Mouse (Mus musculus): Measurements from ENCODE around the gene Med12l. TPM values are rescaled to one million over a fixed set of nuclear protein-coding genes. Genes with fewer than 3 reads are reported as not detected.

Gene Med12l
- total and polyA plus RNA-seq, 2 experiments from 2014 or later: 1.2 to 7.1 TPM

GRCm38 (mm10) chr3:59154888-59155287 is 149.3 kb downstream of the Med12l start:
- no peak overlapping the region for H3K4me3 ChIP-seq (ENCODE audit: low read depth, low read length)
- no peak overlapping the region for H3K27ac ChIP-seq (ENCODE audit: low read depth)
- TF ChIP-seq CTCF (IDR thresholded peaks at IDR 0.05; ENCODE audit: low read depth): no peak
- TF ChIP-seq EP300 (IDR thresholded peaks at IDR 0.05; ENCODE audit: low read depth): no peak
- no peak overlapping the region for H3K4me2 ChIP-seq (ENCODE audit: low read depth, low read length)
- H3K27me3 ChIP-seq (ENCODE audit: control insufficient read depth, insufficient read depth, low read length): no peaks in the 10 kb centered on the region
- no peaks in the 10 kb centered on the region for H3K9me3 ChIP-seq (replicated peaks; ENCODE audit: control insufficient read depth, low read length)
- ATAC-seq (ENCODE audit: insufficient read depth, low read depth): no peak
- DNase-seq (ENCODE audit: low spot score): no peak
- H3K9ac ChIP-seq (replicated peaks; ENCODE audit: low read depth, low read length): no peak overlapping the region
- no peaks in the 10 kb centered on the region for H3K4me1 ChIP-seq (ENCODE audit: control insufficient read depth, insufficient read depth)
- WGBS: 69% methylated on average over 2 of the region's 2 CpGs
- H3K36me3 ChIP-seq (replicated peaks; ENCODE audit: control insufficient read depth, insufficient read depth, low read length): no peaks in the 10 kb centered on the region

GRCm38 (mm10) chr3:59155404-59155803 is 149.8 kb downstream of the Med12l start:
- no peak overlapping the region for H3K9ac ChIP-seq (replicated peaks; ENCODE audit: low read depth, low read length)
- H3K27ac ChIP-seq (ENCODE audit: low read depth): no peak overlapping the region
- H3K4me2 ChIP-seq (ENCODE audit: low read depth, low read length): no peak overlapping the region
- TF ChIP-seq EP300 (IDR thresholded peaks at IDR 0.05; ENCODE audit: low read depth): no peak
- TF ChIP-seq CTCF (IDR thresholded peaks at IDR 0.05; ENCODE audit: low read depth): no peak
- H3K4me3 ChIP-seq (ENCODE audit: low read depth, low read length): no peak overlapping the region
- H3K9me3 ChIP-seq (replicated peaks; ENCODE audit: control insufficient read depth, low read length): no peaks in the 10 kb centered on the region
- no peak for DNase-seq (ENCODE audit: low spot score)
- H3K4me1 ChIP-seq (ENCODE audit: control insufficient read depth, insufficient read depth): no peaks in the 10 kb centered on the region
- no peaks in the 10 kb centered on the region for H3K36me3 ChIP-seq (replicated peaks; ENCODE audit: control insufficient read depth, insufficient read depth, low read length)
- no peaks in the 10 kb centered on the region for H3K27me3 ChIP-seq (ENCODE audit: control insufficient read depth, insufficient read depth, low read length)
- WGBS: 91% methylated on average over 6 of the region's 6 CpGs
- ATAC-seq (ENCODE audit: insufficient read depth, low read depth): no peak

- no peak overlapping the region for H3K4me2 ChIP-seq (ENCODE audit: low read depth, low read length)
- DNase-seq (ENCODE audit: low spot score) (no peak), ATAC-seq (ENCODE audit: insufficient read depth, low read depth) (no peak)
- no peaks in the 10 kb centered on the region for H3K4me1 ChIP-seq (ENCODE audit: control insufficient read depth, insufficient read depth)
- no peaks in the 10 kb centered on the region for H3K9me3 ChIP-seq (replicated peaks; ENCODE audit: control insufficient read depth, low read length)
- H3K36me3 ChIP-seq (replicated peaks; ENCODE audit: control insufficient read depth, insufficient read depth, low read length): no peaks in the 10 kb centered on the region
- H3K27ac ChIP-seq (ENCODE audit: low read depth): no peak overlapping the region
- no peak for TF ChIP-seq CTCF (IDR thresholded peaks at IDR 0.05; ENCODE audit: low read depth)
- no peak for TF ChIP-seq EP300 (IDR thresholded peaks at IDR 0.05; ENCODE audit: low read depth)
- no peaks in the 10 kb centered on the region for H3K27me3 ChIP-seq (ENCODE audit: control insufficient read depth, insufficient read depth, low read length)
- WGBS: 92% methylated on average over 5 of the region's 5 CpGs
- H3K9ac ChIP-seq (replicated peaks; ENCODE audit: low read depth, low read length): no peak overlapping the region
- no peak overlapping the region for H3K4me3 ChIP-seq (ENCODE audit: low read depth, low read length)
Measured at GRCm38 (mm10) chr3:59157048-59157447, 151.4 kb downstream of the Med12l start.

GRCm38 (mm10) chr3:59160465-59160864 is 154.8 kb downstream of the Med12l start:
- no peaks in the 10 kb centered on the region for H3K4me1 ChIP-seq (ENCODE audit: control insufficient read depth, insufficient read depth)
- TF ChIP-seq CTCF (IDR thresholded peaks at IDR 0.05; ENCODE audit: low read depth) (no peak), EP300 (IDR thresholded peaks at IDR 0.05; ENCODE audit: low read depth) (no peak)
- 84% methylated on average over 1 of the region's 1 CpGs for WGBS
- H3K9ac ChIP-seq (replicated peaks; ENCODE audit: low read depth, low read length): no peak overlapping the region
- H3K27me3 ChIP-seq (ENCODE audit: control insufficient read depth, insufficient read depth, low read length): no peaks in the 10 kb centered on the region
- no peak for ATAC-seq (ENCODE audit: insufficient read depth, low read depth)
- H3K36me3 ChIP-seq (replicated peaks; ENCODE audit: control insufficient read depth, insufficient read depth, low read length): no peaks in the 10 kb centered on the region
- H3K4me2 ChIP-seq (ENCODE audit: low read depth, low read length): no peak overlapping the region
- no peak overlapping the region for H3K4me3 ChIP-seq (ENCODE audit: low read depth, low read length)
- H3K27ac ChIP-seq (ENCODE audit: low read depth): no peak overlapping the region
- H3K9me3 ChIP-seq (replicated peaks; ENCODE audit: control insufficient read depth, low read length): no peaks in the 10 kb centered on the region
- no peak for DNase-seq (ENCODE audit: low spot score)

- peak overlapping the region; percentile 9; the same call in 1 of the 2 replicates for H3K27ac ChIP-seq (ENCODE audit: low read depth)
Measured at GRCm38 (mm10) chr3:59167417-59168054, 161.9 kb downstream of the Med12l start.

GRCm38 (mm10) chr3:59168476-59168875 is 162.9 kb downstream of the Med12l start:
- TF ChIP-seq EP300 (IDR thresholded peaks at IDR 0.05; ENCODE audit: low read depth) (no peak), CTCF (IDR thresholded peaks at IDR 0.05; ENCODE audit: low read depth) (peak; percentile 34)
- Histone ChIP-seq H3K4me1 (ENCODE audit: control insufficient read depth, insufficient read depth) (peaks cover 7% of the 10 kb centered on the region; the same call in 1 of the 2 replicates), H3K27me3 (ENCODE audit: control insufficient read depth, insufficient read depth, low read length) (no peaks in the 10 kb centered on the region), H3K36me3 (replicated peaks; ENCODE audit: control insufficient read depth, insufficient read depth, low read length) (no peaks in the 10 kb centered on the region), H3K4me2 (ENCODE audit: low read depth, low read length) (no peak overlapping the region), H3K27ac (ENCODE audit: low read depth) (no peak overlapping the region), H3K9me3 (replicated peaks; ENCODE audit: control insufficient read depth, low read length) (no peaks in the 10 kb centered on the region), H3K9ac (replicated peaks; ENCODE audit: low read depth, low read length) (no peak overlapping the region), H3K4me3 (ENCODE audit: low read depth, low read length) (no peak overlapping the region)
- WGBS: 82% methylated on average over 6 of the region's 6 CpGs
- no peak for DNase-seq (ENCODE audit: low spot score)
- no peak for ATAC-seq (ENCODE audit: insufficient read depth, low read depth)

More at GRCm38 (mm10) chr3:59167417-59168054, 161.9 kb downstream of the Med12l start:
- no peak for DNase-seq (ENCODE audit: low spot score)
- H3K36me3 ChIP-seq (replicated peaks; ENCODE audit: control insufficient read depth, insufficient read depth, low read length): no peaks in the 10 kb centered on the region
- no peak for ATAC-seq (ENCODE audit: insufficient read depth, low read depth)
- no peaks in the 10 kb centered on the region for H3K9me3 ChIP-seq (replicated peaks; ENCODE audit: control insufficient read depth, low read length)
- H3K4me1 ChIP-seq (ENCODE audit: control insufficient read depth, insufficient read depth): peaks cover 7% of the 10 kb centered on the region; the same call in 1 of the 2 replicates
- 73% methylated on average over 2 of the region's 2 CpGs for WGBS
- H3K4me3 ChIP-seq (ENCODE audit: low read depth, low read length): no peak overlapping the region
- no peak overlapping the region for H3K9ac ChIP-seq (replicated peaks; ENCODE audit: low read depth, low read length)
- TF ChIP-seq CTCF (IDR thresholded peaks at IDR 0.05; ENCODE audit: low read depth): no peak
- no peak for TF ChIP-seq EP300 (IDR thresholded peaks at IDR 0.05; ENCODE audit: low read depth)
- H3K27me3 ChIP-seq (ENCODE audit: control insufficient read depth, insufficient read depth, low read length): no peaks in the 10 kb centered on the region
- no peak overlapping the region for H3K4me2 ChIP-seq (ENCODE audit: low read depth, low read length)
